In genomic region chr7:90128631-90129200, GRCm38 (mm10) we compare ENCODE assay signal across 8 mouse cellular contexts. TPM values are rescaled to one million over a fixed set of nuclear protein-coding genes. Genes with fewer than 3 reads are reported as not detected.
A peak's percentile ranks its signal among the peaks of the same experiment; 100 is the strongest.
DNase-seq lines count a peak whose midpoint lies in the region; ATAC-seq and TF ChIP-seq lines count a peak whose summit lies in the region.

No protein-coding gene starts in this region.

- H3K4me1 ChIP-seq in kidney, postnatal 0 days (replicated peaks; ENCODE audit: insufficient read depth, low read length) = 0 out of 2 replicates have a peak, but pooled peaks cover 2% of the 10 kb centered on the region
- H3K4me1 ChIP-seq in brown adipose tissue, adult 24 weeks (ENCODE audit: control insufficient read depth, insufficient read depth, insufficient read length, low read length) = peaks cover 3% of the 10 kb centered on the region; the same call in 1 of the 2 replicates
- H3K4me1 ChIP-seq in hindbrain, embryonic 12.5 days = peaks cover 17% of the 10 kb centered on the region
- H3K4me1 ChIP-seq in midbrain, embryonic 13.5 days (replicated peaks) = peaks cover 22% of the 10 kb centered on the region

- no peak for DNase-seq in kidney, postnatal 0 days (ENCODE audit: low spot score)
- no peak for DNase-seq in kidney, postnatal 10 days
- no peak for DNase-seq in thymus, postnatal 25 days
- DNase-seq in lung, postnatal 10 days = no peak

- H3K4me2 ChIP-seq in kidney, postnatal 0 days (ENCODE audit: low read length) = peak overlapping the region; percentile 61
- H3K4me2 ChIP-seq in hindbrain, embryonic 12.5 days (replicated peaks) = peak overlapping the region; percentile 53
- peak overlapping the region; percentile 63 for H3K4me2 ChIP-seq in midbrain, embryonic 13.5 days (replicated peaks)

- peak overlapping the region; percentile 98; the same call in 1 of the 2 replicates for H3K4me3 ChIP-seq in kidney, postnatal 0 days (replicated peaks; ENCODE audit: low read depth, low read length)
- H3K4me3 ChIP-seq in brown adipose tissue, adult 24 weeks (ENCODE audit: insufficient read depth, low read depth, low read length) = peak overlapping the region; percentile 68
- peak overlapping the region; percentile 95 for H3K4me3 ChIP-seq in hindbrain, embryonic 12.5 days
- peak overlapping the region; percentile 97 for H3K4me3 ChIP-seq in midbrain, embryonic 13.5 days (replicated peaks)

- H3K36me3 ChIP-seq in kidney, postnatal 0 days (ENCODE audit: insufficient read depth, low read length) = no peaks in the 10 kb centered on the region
- no peaks in the 10 kb centered on the region for H3K36me3 ChIP-seq in hindbrain, embryonic 12.5 days
- no peaks in the 10 kb centered on the region for H3K36me3 ChIP-seq in midbrain, embryonic 13.5 days

- no peak for ATAC-seq in kidney, postnatal 0 days (replicated peaks; ENCODE audit: low FRiP score, low read depth)
- no peak for ATAC-seq in hindbrain, embryonic 12.5 days (ENCODE audit: low FRiP score)
- ATAC-seq in midbrain, embryonic 13.5 days = no peak
- ATAC-seq in granulocyte monocyte progenitor cell, adult 5-6 weeks (replicated peaks; ENCODE audit: poor library complexity, severe bottlenecking) = no peak

- no peaks in the 10 kb centered on the region for H3K9me3 ChIP-seq in kidney, postnatal 0 days (replicated peaks; ENCODE audit: low read length)
- no peaks in the 10 kb centered on the region for H3K9me3 ChIP-seq in hindbrain, embryonic 12.5 days (replicated peaks)
- H3K9me3 ChIP-seq in midbrain, embryonic 13.5 days = no peaks in the 10 kb centered on the region

- no peak for TF ChIP-seq CTCF in kidney, postnatal 0 days (IDR thresholded peaks at IDR 0.05; ENCODE audit: low read depth)

- 66% methylated on average over 8 of the region's 8 CpGs for WGBS in kidney, postnatal 0 days
- WGBS in hindbrain, embryonic 12.5 days = 79% methylated on average over 8 of the region's 8 CpGs
- WGBS in midbrain, embryonic 13.5 days = 85% methylated on average over 8 of the region's 8 CpGs

- H3K27me3 ChIP-seq in kidney, postnatal 0 days (ENCODE audit: insufficient read depth, low read length) = no peaks in the 10 kb centered on the region
- H3K27me3 ChIP-seq in hindbrain, embryonic 12.5 days = no peaks in the 10 kb centered on the region
- no peaks in the 10 kb centered on the region for H3K27me3 ChIP-seq in midbrain, embryonic 13.5 days

- H3K9ac ChIP-seq in kidney, postnatal 0 days (ENCODE audit: low read depth, low read length) = no peak overlapping the region
- peak overlapping the region; percentile 98; the same call in 1 of the 2 replicates for H3K9ac ChIP-seq in hindbrain, embryonic 12.5 days
- H3K9ac ChIP-seq in midbrain, embryonic 13.5 days (replicated peaks) = no peak overlapping the region

- peak overlapping the region; percentile 96 for H3K27ac ChIP-seq in kidney, postnatal 0 days
- H3K27ac ChIP-seq in brown adipose tissue, adult 24 weeks (replicated peaks; ENCODE audit: low read depth, low read length) = peak overlapping the region; percentile 98
- peak overlapping the region; percentile 96 for H3K27ac ChIP-seq in hindbrain, embryonic 12.5 days
- peak overlapping the region; percentile 94 for H3K27ac ChIP-seq in midbrain, embryonic 13.5 days

RNA-seq across cellular contexts. Expression of gene Picalm, which starts 1.3 kb away (rescaled TPM):
- 48.2 and 48.6 TPM in 2 replicates for polyA plus RNA-seq in kidney, postnatal 0 days (2015; fragmentation: Nextera tagmentation; extraction: Ambion mirVana)
- 125 and 126 TPM in 2 replicates for polyA plus RNA-seq in brown adipose tissue, adult 24 weeks (2012; ENCODE audit: insufficient read depth, insufficient read length, missing spikeins)
- 44.8 and 49.0 TPM in 2 replicates for polyA plus RNA-seq in hindbrain, embryonic 12.5 days (2016; fragmentation: Nextera tagmentation; extraction: Ambion mirVana)
- polyA plus RNA-seq in midbrain, embryonic 13.5 days (2015; fragmentation: Nextera tagmentation; extraction: Ambion mirVana) = 39.8 and 46.1 TPM in 2 replicates
- 65.0 and 96.3 TPM in 2 replicates for total RNA-seq in granulocyte monocyte progenitor cell, adult 5-6 weeks (2014; fragmentation: Nextera tagmentation)
- total RNA-seq in granulocyte monocyte progenitor cell, adult 5-6 weeks (2017) = 86.8 and 90.4 TPM in 2 replicates
